Mouse (Mus musculus) ES-E14 (cell line): Measurements from ENCODE around the gene Mapkbp1. TPM values are rescaled to one million over a fixed set of nuclear protein-coding genes. Genes with fewer than 3 reads are reported as not detected.

Experiments
- DNase-seq: peaks from one replicate; pipeline ENCODE4 v3.0.0-alpha.2; 2013; ENCODE audit warnings: low read depth, low spot score
- H3K27ac ChIP-seq: 2 replicates; pipeline ENCODE4 v1.5.1; 2012; ENCODE audit warnings: low read depth, mild to moderate bottlenecking, low read length, moderate library complexity, mixed read lengths; ENCODE audit not compliant: poor library complexity, insufficient read depth, severe bottlenecking
- H3K36me3 ChIP-seq: 2 replicates; pipeline ENCODE4 v1.6.1; 2012; ENCODE audit warnings: mild to moderate bottlenecking, low read length, moderate library complexity, mixed read lengths; ENCODE audit not compliant: control insufficient read depth, poor library complexity, insufficient read depth, severe bottlenecking
- H3K4me1 ChIP-seq, 2 experiments: fragments of 150-350 bp in 1 of 2; sonication (generic) in 1 of 2; 2 replicates each; pipeline ENCODE4 v1.6.1; 2012; ENCODE audit warnings: low read length in 2 of 2, mild to moderate bottlenecking in 1 of 2, mixed read lengths in 1 of 2; ENCODE audit not compliant: control insufficient read depth in 2 of 2, insufficient read depth in 2 of 2, poor library complexity in 1 of 2
- H3K4me3 ChIP-seq, 2 experiments: fragments of 150-350 bp in 1 of 2; sonication (generic) in 1 of 2; 2 replicates each; pipeline ENCODE4 v1.5.1; 2012; ENCODE audit warnings: low read length in 2 of 2, low read depth in 1 of 2, mild to moderate bottlenecking in 1 of 2, mixed read lengths in 1 of 2; ENCODE audit not compliant: insufficient read depth in 1 of 2, poor library complexity in 1 of 2, severe bottlenecking in 1 of 2
- H3K9ac ChIP-seq: 2 replicates; pipeline ENCODE4 v1.6.1; 2012; ENCODE audit warnings: low read depth, mild to moderate bottlenecking, low read length, mixed read lengths; ENCODE audit not compliant: poor library complexity, insufficient read depth, severe bottlenecking
- H3K9me3 ChIP-seq: fragments of 150-350 bp; sonication (generic); 2 replicates; pipeline ENCODE4 v1.6.1; 2012; ENCODE audit warnings: low read depth, mild to moderate bottlenecking, low read length; ENCODE audit not compliant: control insufficient read depth, insufficient read depth
- CHD2 ChIP-seq: IDR thresholded peaks from 2 replicates; pipeline ENCODE4 v1.6.1; 2014; ENCODE audit warnings: mild to moderate bottlenecking, low read depth, low read length, inconsistent platforms
- HCFC1 ChIP-seq: IDR thresholded peaks from 2 replicates; pipeline ENCODE4 v1.6.1; 2012; ENCODE audit warnings: low read length, inconsistent platforms, borderline replicate concordance; ENCODE audit not compliant: insufficient read depth
- MAFK ChIP-seq: IDR thresholded peaks from 2 replicates; pipeline ENCODE4 v1.6.1; 2014; ENCODE audit warnings: mild to moderate bottlenecking, low read depth, low read length, inconsistent platforms; ENCODE audit not compliant: insufficient read depth
- ZC3H11A ChIP-seq: IDR thresholded peaks from 2 replicates; pipeline ENCODE4 v1.6.1; 2012; ENCODE audit warnings: low read depth, mild to moderate bottlenecking, inconsistent platforms, low read length, borderline replicate concordance
- ZNF384 ChIP-seq: IDR thresholded peaks from 2 replicates; pipeline ENCODE4 v1.6.1; 2012; ENCODE audit warnings: low read depth, low read length, inconsistent platforms
- in situ Hi-C, 2 experiments: fragments of 600-800 bp; cut with MboI; formaldehyde crosslinking; loops; one replicate each; pipeline ENCODE4 v1.15.1; 2025; ENCODE audit warnings: low sequenced_read_pairs in 2 of 2, inconsistent platforms in 1 of 2; ENCODE audit not compliant: unreplicated experiment in 2 of 2
- total RNA-seq: library from RNA; depleted of rRNA; stranded (reverse); fragments of 300-350 nt; gene quantifications from 2 replicates; pipeline ENCODE4 v1.2.3, GENCODE M21; 2012

Mapkbp1 gene
- total RNA-seq, 1 experiment: 7.0 TPM

GRCm38 (mm10) chr2:120048173-120048572 is 75.7 kb downstream of the Mapkbp1 start:
- Histone ChIP-seq H3K27ac (no peak overlapping the region), H3K4me3 (no peak overlapping the region), H3K9ac (no peak overlapping the region), H3K4me1 (peaks cover 0 to 5% of the 10 kb centered on the region in 2 experiments; a peak in 2 of 4 replicates), H3K36me3 (no peaks in the 10 kb centered on the region), H3K9me3 (no peaks in the 10 kb centered on the region)
- in situ Hi-C loops: no loop called here
- TF ChIP-seq ZC3H11A: no peak
- no peak for TF ChIP-seq MAFK
- TF ChIP-seq HCFC1: no peak
- no peak for TF ChIP-seq CHD2
- TF ChIP-seq ZNF384: no peak
- no peak for DNase-seq

- in situ Hi-C loops: no loop called here
- H3K27ac ChIP-seq: no peak overlapping the region
- peak; percentile 17 for DNase-seq
Measured at GRCm38 (mm10) chr2:120049632-120050274, 77.3 kb downstream of the Mapkbp1 start.

GRCm38 (mm10) chr2:120051405-120051804 is 78.9 kb downstream of the Mapkbp1 start:
- H3K9ac ChIP-seq: no peak overlapping the region
- no peaks in the 10 kb centered on the region for H3K9me3 ChIP-seq
- no peak for DNase-seq
- TF ChIP-seq ZC3H11A (no peak), MAFK (no peak), ZNF384 (no peak), CHD2 (no peak), HCFC1 (no peak)
- H3K27ac ChIP-seq: no peak overlapping the region
- no peaks in the 10 kb centered on the region for H3K36me3 ChIP-seq
- H3K4me1 ChIP-seq: no peaks in the 10 kb centered on the region
- H3K4me3 ChIP-seq: no peak overlapping the region
- in situ Hi-C loops: no loop called here

More at GRCm38 (mm10) chr2:120049632-120050274, 77.3 kb downstream of the Mapkbp1 start:
- no peak overlapping the region for H3K4me3 ChIP-seq
- peaks cover 0 to under 1% of the 10 kb centered on the region in 2 experiments; a peak in 1 of 4 replicates for H3K4me1 ChIP-seq
- TF ChIP-seq ZNF384 (no peak), HCFC1 (no peak), ZC3H11A (no peak), MAFK (no peak), CHD2 (no peak)
- no peaks in the 10 kb centered on the region for H3K36me3 ChIP-seq
- H3K9me3 ChIP-seq: no peaks in the 10 kb centered on the region
- no peak overlapping the region for H3K9ac ChIP-seq

DNA sequence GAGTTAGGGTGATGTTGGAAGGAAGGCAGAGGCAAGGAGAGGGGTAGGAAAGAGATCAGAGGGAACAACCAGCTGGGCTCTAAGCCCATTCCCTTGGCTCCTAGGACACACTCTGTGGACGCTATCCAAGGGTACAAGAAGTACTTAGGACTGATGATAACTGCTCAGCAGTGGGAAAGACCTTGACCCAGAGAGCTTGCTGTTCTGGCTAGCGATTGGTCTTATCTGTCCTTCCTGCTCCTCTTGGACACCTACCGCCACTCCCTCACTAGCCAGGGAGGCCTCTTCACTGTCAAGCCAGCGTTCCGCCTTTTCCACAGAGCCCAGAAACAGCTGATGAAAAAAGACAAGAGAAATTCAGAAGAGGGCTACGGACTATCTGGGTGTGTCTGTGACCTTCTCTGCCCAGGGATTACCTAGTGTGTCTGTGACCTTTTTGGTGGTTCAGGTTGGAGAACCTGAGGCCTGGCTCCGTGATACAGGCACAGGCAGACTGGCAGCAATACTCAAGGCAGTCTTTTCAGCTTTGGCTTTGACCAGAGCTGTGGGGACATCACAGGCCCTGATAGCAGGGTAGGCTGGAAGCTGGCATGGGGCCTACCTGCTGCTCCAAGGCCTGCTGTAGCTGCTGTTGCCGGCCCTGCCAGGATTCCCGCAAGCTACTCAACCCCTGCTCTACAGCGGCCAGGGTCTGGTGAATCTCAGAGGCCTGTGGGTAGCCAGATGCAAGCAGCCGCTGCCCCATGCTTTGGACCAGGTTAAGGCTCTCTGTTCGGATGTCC is 82.5 kb downstream of the Mapkbp1 start:
- no peaks in the 10 kb centered on the region for H3K9me3 ChIP-seq
- no peak for DNase-seq
- H3K4me1 ChIP-seq: no peaks in the 10 kb centered on the region
- no peaks in the 10 kb centered on the region for H3K36me3 ChIP-seq
- no peak overlapping the region for H3K4me3 ChIP-seq
- no peak overlapping the region for H3K9ac ChIP-seq
- in situ Hi-C loops: no loop called here
- H3K27ac ChIP-seq: no peak overlapping the region
- TF ChIP-seq MAFK (no peak), CHD2 (no peak), HCFC1 (no peak), ZC3H11A (no peak)
